ENCODE assay signal across 24 mouse cellular contexts in genomic region chrX:161952356-161952755, GRCm38 (mm10).
"Had no signal": no experiment of that assay in that cellular context is flagged by ENCODE, and none has a peak within 500 bp of the region (broad histone marks: within the 10 kb centered on the region; RNA-seq: fewer than 3 reads in every experiment).

No protein-coding gene starts in this region.

- H3K27ac ChIP-seq: limb, embryonic 10.5 days; limb, embryonic 13.5 days; liver, embryonic 12.5 days; liver, embryonic 15.5 days; lung, embryonic 15.5 days; midbrain, embryonic 10.5 days; midbrain, embryonic 13.5 days; neural tube, embryonic 13.5 days; stomach, embryonic 15.5 days had no signal

- DNase-seq: kidney, adult 8-10 months; kidney, postnatal 14 days; kidney, postnatal 4 days; liver; lung, adult 18-20 months; lung, postnatal 10 days; lung, postnatal 36 days; retina, postnatal 1 day; right cerebral cortex, postnatal 25 days; spleen, adult 18-20 months; thymus, adult 18-20 months; thymus, postnatal 36 days had no signal

- H3K4me1 ChIP-seq: limb, embryonic 13.5 days; liver, embryonic 12.5 days; liver, embryonic 15.5 days; lung, embryonic 15.5 days; megakaryocyte, embryonic 14.5 days; stomach, embryonic 15.5 days had no signal

- H3K4me2 ChIP-seq: limb, embryonic 13.5 days; liver, embryonic 12.5 days; liver, embryonic 15.5 days; lung, embryonic 15.5 days; midbrain, embryonic 13.5 days; neural tube, embryonic 13.5 days; stomach, embryonic 15.5 days had no signal

- H3K4me3 ChIP-seq: limb, embryonic 10.5 days; limb, embryonic 13.5 days; liver, embryonic 12.5 days; liver, embryonic 15.5 days; lung, embryonic 15.5 days; megakaryocyte, embryonic 14.5 days; midbrain, embryonic 10.5 days; midbrain, embryonic 13.5 days; myocyte; neural tube, embryonic 13.5 days; stomach, embryonic 15.5 days had no signal

- H3K27me3 ChIP-seq: liver, embryonic 12.5 days; liver, embryonic 15.5 days; stomach, embryonic 15.5 days had no signal

- H3K9ac ChIP-seq: limb, embryonic 13.5 days; liver, embryonic 12.5 days; liver, embryonic 15.5 days; lung, embryonic 15.5 days; midbrain, embryonic 13.5 days; neural tube, embryonic 13.5 days; stomach, embryonic 15.5 days had no signal

- H3K36me3 ChIP-seq: limb, embryonic 10.5 days; limb, embryonic 13.5 days; liver, embryonic 12.5 days; liver, embryonic 15.5 days; lung, embryonic 15.5 days; midbrain, embryonic 10.5 days; midbrain, embryonic 13.5 days; neural tube, embryonic 13.5 days; stomach, embryonic 15.5 days had no signal

- ATAC-seq: liver, embryonic 12.5 days; midbrain, embryonic 13.5 days; midbrain, embryonic 16.5 days had no signal

- H3K9me3 ChIP-seq: limb, embryonic 10.5 days; limb, embryonic 13.5 days; liver, embryonic 12.5 days; liver, embryonic 15.5 days; lung, embryonic 15.5 days; megakaryocyte, embryonic 14.5 days; midbrain, embryonic 10.5 days; midbrain, embryonic 13.5 days; neural tube, embryonic 13.5 days; stomach, embryonic 15.5 days had no signal
